Comparison of ENCODE assay signal across 8 mouse cellular contexts in genomic region chr9:45838434-45839138, GRCm38 (mm10). TPM values are rescaled to one million over a fixed set of nuclear protein-coding genes. Genes with fewer than 3 reads are reported as not detected.
DNase-seq lines count a peak whose midpoint lies in the region; ATAC-seq lines count a peak whose summit lies in the region.

Gene Bace1, plus strand, starts transcription at chr9:45838580.

- H3K4me3 ChIP-seq in forebrain, embryonic 13.5 days: peak within 1 kb of the TSS; percentile 79
- peak within 1 kb of the TSS; percentile 69 for H3K4me3 ChIP-seq in heart, embryonic 15.5 days
- H3K4me3 ChIP-seq in liver, embryonic 12.5 days: peak within 1 kb of the TSS; percentile 64
- peak within 1 kb of the TSS; percentile 74 for H3K4me3 ChIP-seq in neural tube, embryonic 11.5 days (ENCODE audit: low read depth, low read length)

- no peaks in the 10 kb centered on the region for H3K9me3 ChIP-seq in forebrain, embryonic 13.5 days (replicated peaks)
- no peaks in the 10 kb centered on the region for H3K9me3 ChIP-seq in heart, embryonic 15.5 days (replicated peaks)
- no peaks in the 10 kb centered on the region for H3K9me3 ChIP-seq in liver, embryonic 12.5 days (replicated peaks)
- no peaks in the 10 kb centered on the region for H3K9me3 ChIP-seq in neural tube, embryonic 11.5 days (ENCODE audit: control insufficient read depth, low read length)

- DNase-seq in cerebellum, adult 11 months: peak; percentile 82
- DNase-seq in kidney, postnatal 36 days: peak; percentile 90
- DNase-seq in neural tube, embryonic 11.5 days (ENCODE audit: low spot score): peak; percentile 82
- DNase-seq in thymus, postnatal 4 days: peak; percentile 43

- H3K27ac ChIP-seq in forebrain, embryonic 13.5 days: peak within 1 kb of the TSS; percentile 72
- H3K27ac ChIP-seq in heart, embryonic 15.5 days: peak within 1 kb of the TSS; percentile 64
- no peak within 1 kb of the TSS for H3K27ac ChIP-seq in liver, embryonic 12.5 days
- H3K27ac ChIP-seq in neural tube, embryonic 11.5 days (ENCODE audit: low read depth, low read length): no peak within 1 kb of the TSS

- H3K4me1 ChIP-seq in forebrain, embryonic 13.5 days: peaks cover 41% of the 10 kb centered on the region
- peaks cover 29% of the 10 kb centered on the region for H3K4me1 ChIP-seq in heart, embryonic 15.5 days (replicated peaks)
- peaks cover 34% of the 10 kb centered on the region for H3K4me1 ChIP-seq in liver, embryonic 12.5 days
- peaks cover 11% of the 10 kb centered on the region for H3K4me1 ChIP-seq in neural tube, embryonic 11.5 days (ENCODE audit: control insufficient read depth, insufficient read depth, low read length)

- peak within 1 kb of the TSS; percentile 95 for H3K9ac ChIP-seq in forebrain, embryonic 13.5 days
- H3K9ac ChIP-seq in heart, embryonic 15.5 days: peak within 1 kb of the TSS; percentile 89
- peak within 1 kb of the TSS; percentile 61 for H3K9ac ChIP-seq in liver, embryonic 12.5 days
- H3K9ac ChIP-seq in neural tube, embryonic 11.5 days (ENCODE audit: low read length): peak within 1 kb of the TSS; percentile 58

- no peak for ATAC-seq in CD4-positive, CD25-positive, alpha-beta regulatory T cell, adult 4 months
- peak; percentile 92 for ATAC-seq in forebrain, embryonic 13.5 days
- peak; percentile 74 for ATAC-seq in heart, embryonic 15.5 days (replicated peaks; ENCODE audit: insufficient number of reproducible peaks, insufficient read depth, low FRiP score, low read depth)
- ATAC-seq in liver, embryonic 12.5 days: peak; percentile 31; the same call in 1 of the 2 replicates
- ATAC-seq in neural tube, embryonic 11.5 days (ENCODE audit: insufficient read depth, low FRiP score, low TSS enrichment): peak; percentile 78

- H3K36me3 ChIP-seq in forebrain, embryonic 13.5 days (ENCODE audit: poor library complexity, severe bottlenecking): 0 out of 2 replicates have a peak, but pooled peaks cover 3% of the 10 kb centered on the region
- H3K36me3 ChIP-seq in heart, embryonic 15.5 days: no peaks in the 10 kb centered on the region
- H3K36me3 ChIP-seq in liver, embryonic 12.5 days: no peaks in the 10 kb centered on the region
- no peaks in the 10 kb centered on the region for H3K36me3 ChIP-seq in neural tube, embryonic 11.5 days (ENCODE audit: control insufficient read depth, insufficient read depth, low read length)

- WGBS in forebrain, embryonic 13.5 days: under 1% methylated on average over 39 of the region's 40 CpGs
- 2% methylated on average over 37 of the region's 40 CpGs for WGBS in heart, embryonic 15.5 days
- 2% methylated on average over 40 of the region's 40 CpGs for WGBS in liver, embryonic 12.5 days (ENCODE audit: insufficient replicate concordance)
- under 1% methylated on average over 33 of the region's 40 CpGs for WGBS in neural tube, embryonic 11.5 days

- no peaks in the 10 kb centered on the region for H3K27me3 ChIP-seq in forebrain, embryonic 13.5 days
- H3K27me3 ChIP-seq in heart, embryonic 15.5 days: no peaks in the 10 kb centered on the region
- H3K27me3 ChIP-seq in liver, embryonic 12.5 days (replicated peaks): peaks cover 30% of the 10 kb centered on the region
- no peaks in the 10 kb centered on the region for H3K27me3 ChIP-seq in neural tube, embryonic 11.5 days (ENCODE audit: control insufficient read depth, insufficient read depth, low read length)

- peak within 1 kb of the TSS; percentile 100 for H3K4me2 ChIP-seq in forebrain, embryonic 13.5 days
- peak within 1 kb of the TSS; percentile 94 for H3K4me2 ChIP-seq in heart, embryonic 15.5 days
- H3K4me2 ChIP-seq in liver, embryonic 12.5 days: peak within 1 kb of the TSS; percentile 76
- peak within 1 kb of the TSS; percentile 61 for H3K4me2 ChIP-seq in neural tube, embryonic 11.5 days (ENCODE audit: low read depth)

RNA-seq across cellular contexts. Expression of gene Bace1, which starts in this region (rescaled TPM):
- 10 to 100 TPM; 11.3 to 15.6 TPM for polyA plus RNA-seq in CD4-positive, CD25-positive, alpha-beta regulatory T cell, adult 4 months (2017; shearing (Covaris generic))
- 33.5 and 35.6 TPM in 2 replicates for polyA plus RNA-seq in forebrain, embryonic 13.5 days (2015; fragmentation: Nextera tagmentation; extraction: Ambion mirVana)
- polyA plus RNA-seq in heart, embryonic 15.5 days (2015; fragmentation: Nextera tagmentation; extraction: Ambion mirVana): 18.2 and 24.5 TPM in 2 replicates
- 9.0 and 9.4 TPM in 2 replicates for polyA plus RNA-seq in liver, embryonic 12.5 days (2016; fragmentation: Nextera tagmentation; extraction: Ambion mirVana)
- polyA plus RNA-seq in neural tube, embryonic 11.5 days (2014; fragmentation: Nextera tagmentation; extraction: Ambion mirVana): 30.6 and 32.2 TPM in 2 replicates

Comparison
In these comparisons a context has a peak if more than half of its experiments do, and no peak if none do; other contexts are left out.
1. H3K27ac ChIP-seq: peak in forebrain, embryonic 13.5 days (single experiment) and heart, embryonic 15.5 days (single experiment); none in liver, embryonic 12.5 days (single experiment) and neural tube, embryonic 11.5 days (single experiment).
2. Peak in every context shown above with its lines, with median percentiles within 50 percentile points of each other: DNase-seq, H3K4me2 ChIP-seq, H3K4me3 ChIP-seq and H3K9ac ChIP-seq.